Mouse (Mus musculus): ENCODE measurements around the gene Acsf3. TPM values are rescaled to one million over a fixed set of nuclear protein-coding genes. Genes with fewer than 3 reads are reported as not detected.

Acsf3 gene
- 10 to 100 TPM; 20.5 to 22.8 TPM for total RNA-seq (2021)

DNA sequence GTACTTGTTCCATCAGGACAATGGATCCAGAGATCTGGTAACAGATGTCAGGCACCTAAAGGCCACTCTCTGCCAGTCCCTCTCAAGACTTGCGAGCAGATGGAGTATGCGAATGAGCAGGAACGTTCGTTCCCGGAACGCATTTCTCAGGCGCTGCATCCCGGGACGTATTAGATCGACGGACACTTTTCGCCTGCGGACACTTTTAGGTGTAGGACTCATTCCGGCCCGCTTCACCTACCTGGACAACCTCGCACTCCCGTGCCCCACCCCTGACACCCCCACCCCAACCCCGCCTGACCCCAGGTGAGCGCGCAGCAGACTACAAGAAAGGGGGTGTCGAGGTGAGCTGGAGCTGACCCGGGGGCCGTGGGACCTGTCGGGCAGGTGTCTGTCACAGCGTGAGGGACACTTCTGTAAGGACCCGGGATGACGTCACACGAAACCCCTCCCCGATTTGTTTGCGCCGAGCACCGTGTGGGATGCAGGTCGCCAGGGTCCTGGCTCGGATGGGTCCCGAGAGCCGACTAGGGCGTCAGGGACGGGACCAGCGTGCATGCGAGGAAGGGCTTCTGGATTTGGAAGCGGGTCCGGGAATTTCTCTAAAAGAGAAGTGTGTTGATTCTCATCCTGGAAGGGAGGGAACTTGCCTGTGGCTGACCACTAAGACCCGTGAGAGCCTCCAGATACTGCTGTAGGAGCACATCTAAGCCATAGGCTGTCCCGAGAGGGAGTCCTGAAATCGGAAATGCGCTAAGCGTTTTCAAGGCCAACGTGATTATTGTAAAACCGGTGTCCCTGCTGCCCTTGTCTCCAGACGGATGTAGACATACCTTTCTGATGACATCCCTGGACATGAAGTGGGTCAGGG lies at the start of gene Acsf3:
TSS of gene Acsf3 (plus strand) at position 202 of the 871 bp plus-strand sequence.
- intact Hi-C loops (cut with DNase I) = no loop called here
- peak; percentile 60 to 69 for DNase-seq (ENCODE audit: low spot score in 2 of 2)

GRCm38 (mm10) chr8:122726789-122727188 lies 48.5 kb upstream of the Acsf3 start:
- intact Hi-C loops (cut with DNase I) = no loop called here
- DNase-seq (ENCODE audit: low spot score in 2 of 2) = no peak

DNA sequence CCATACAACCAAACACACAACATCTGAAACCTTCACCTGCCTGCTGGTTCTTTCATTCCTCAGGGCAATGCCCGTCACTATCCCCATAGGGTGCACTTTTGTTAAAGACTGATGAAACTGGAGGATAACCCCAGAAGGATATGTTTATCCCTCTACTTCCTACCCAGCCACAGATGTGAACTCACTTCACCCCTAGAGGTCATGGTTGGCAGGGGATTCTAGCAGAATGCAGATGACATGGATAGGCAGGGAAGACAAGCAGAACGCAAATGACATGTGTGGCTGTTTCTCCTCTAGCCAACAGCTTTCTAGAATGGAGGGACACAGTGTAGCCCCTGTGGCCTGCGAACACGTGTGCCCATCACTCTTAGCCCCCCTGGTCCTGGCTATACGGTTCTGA lies 47.9 kb upstream of the Acsf3 start:
- intact Hi-C loops (cut with DNase I) = no loop called here
- no peak for DNase-seq (ENCODE audit: low spot score in 2 of 2)

- intact Hi-C loops (cut with DNase I) = no loop called here
- DNase-seq (ENCODE audit: low spot score in 2 of 2) = no peak
These were observed 46.7 kb upstream of the Acsf3 start for GRCm38 (mm10) chr8:122728630-122729029.

DNA sequence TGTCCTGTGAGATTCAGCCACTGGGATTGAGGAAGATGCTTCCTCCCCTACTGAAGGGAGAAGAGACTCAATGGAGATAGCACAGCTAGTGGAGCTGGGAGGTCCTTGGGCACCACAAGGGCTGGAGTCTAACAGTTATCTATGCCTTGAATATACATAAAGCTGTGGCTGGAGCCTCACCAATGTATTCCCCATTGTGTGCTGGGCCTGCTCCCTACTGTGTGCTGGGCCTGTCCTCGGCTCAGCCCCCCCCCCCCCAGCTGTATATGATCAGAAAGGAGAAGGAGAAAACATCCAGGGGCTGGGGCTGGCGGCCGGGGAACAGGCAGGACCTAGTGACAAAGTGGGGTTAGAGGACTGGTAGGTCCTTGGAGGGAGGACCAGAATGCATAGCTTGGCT lies 40.2 kb upstream of the Acsf3 start:
- no peak for DNase-seq (ENCODE audit: low spot score in 2 of 2)
- intact Hi-C loops (cut with DNase I) = no loop called here

- intact Hi-C loops (cut with DNase I) = no loop called here
- DNase-seq (ENCODE audit: low spot score in 2 of 2) = no peak
These were observed 39.5 kb upstream of the Acsf3 start for GRCm38 (mm10) chr8:122735542-122736473.

- intact Hi-C loops (cut with DNase I) = no loop called here
- DNase-seq (ENCODE audit: low spot score in 2 of 2) = no peak
These were observed 38.7 kb upstream of the Acsf3 start for GRCm38 (mm10) chr8:122736623-122737022.

- DNase-seq (ENCODE audit: low spot score in 2 of 2) = no peak
- intact Hi-C loops (cut with DNase I) = no loop called here
These were observed 38.2 kb upstream of the Acsf3 start for GRCm38 (mm10) chr8:122737071-122737470.

DNA sequence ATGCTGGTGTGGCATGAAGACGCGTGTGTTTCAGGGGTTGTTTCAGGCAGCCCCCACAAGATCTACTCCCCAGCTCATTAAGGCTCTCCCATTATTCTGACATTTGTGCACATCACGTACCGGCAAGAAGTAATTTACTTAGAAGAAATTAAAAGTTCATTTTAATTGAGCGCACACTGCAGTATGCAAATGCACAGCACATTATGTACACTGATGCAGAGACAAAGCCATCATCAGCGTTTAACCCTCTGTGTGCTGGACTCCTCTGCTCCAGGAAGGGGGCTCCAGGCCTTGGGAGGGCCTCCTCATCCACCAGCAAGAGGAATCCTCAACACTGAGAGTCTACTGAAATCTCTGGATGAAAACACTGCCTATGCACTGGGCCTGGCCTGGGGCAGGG lies 37.4 kb upstream of the Acsf3 start:
- intact Hi-C loops (cut with DNase I) = no loop called here
- DNase-seq (ENCODE audit: low spot score in 2 of 2) = no peak

GRCm38 (mm10) chr8:122739102-122739725 lies 36.1 kb upstream of the Acsf3 start:
- no peak for DNase-seq (ENCODE audit: low spot score in 2 of 2)

GRCm38 (mm10) chr8:122742471-122742870 lies 32.8 kb upstream of the Acsf3 start:
- intact Hi-C loops (cut with DNase I) = no loop called here
- peak in 1 of 2 experiments; percentile 21 for DNase-seq (ENCODE audit: low spot score in 2 of 2)

More at GRCm38 (mm10) chr8:122739102-122739725, 36.1 kb upstream of the Acsf3 start:
- intact Hi-C loops (cut with DNase I) = no loop called here

DNA sequence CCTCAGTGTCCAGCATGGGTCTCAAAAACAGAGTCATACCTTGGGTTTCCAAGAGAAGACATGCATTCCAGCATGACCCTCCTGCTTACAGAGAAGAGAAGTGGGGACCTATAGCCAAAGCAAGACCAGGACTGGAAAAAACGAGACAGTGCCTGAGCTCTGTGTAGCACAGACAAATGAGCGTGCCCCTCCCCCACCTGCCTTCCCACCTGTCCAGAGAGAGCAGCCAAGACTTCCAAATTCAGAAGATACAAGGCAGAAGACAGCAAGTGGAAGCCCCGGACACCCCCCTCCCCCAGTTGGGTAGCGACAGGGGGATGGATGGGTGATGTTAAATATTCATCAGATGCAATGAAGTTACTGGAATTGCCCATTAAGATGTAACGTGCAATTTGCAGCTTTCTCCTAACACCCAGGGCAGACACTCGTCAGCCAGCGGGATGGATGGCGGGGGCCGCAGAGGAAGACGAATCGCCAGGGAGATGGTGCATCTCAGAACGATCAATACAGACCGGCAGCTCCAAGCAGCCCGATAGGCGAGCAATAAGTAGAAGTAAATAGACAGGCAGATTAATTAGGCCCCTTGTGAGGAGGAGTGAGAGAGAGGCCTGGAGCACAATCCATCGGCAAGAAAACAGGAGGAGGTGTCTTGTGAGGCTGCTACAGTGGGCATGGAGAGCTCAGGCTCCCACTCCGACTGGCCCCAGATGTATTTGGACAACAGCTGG lies 30.1 kb upstream of the Acsf3 start:
- no peak for DNase-seq (ENCODE audit: low spot score in 2 of 2)
- intact Hi-C loops (cut with DNase I) = no loop called here

- peak in 1 of 2 experiments; percentile 39 for DNase-seq (ENCODE audit: low spot score in 2 of 2)
These were observed 29.5 kb upstream of the Acsf3 start for GRCm38 (mm10) chr8:122745750-122746275.

GRCm38 (mm10) chr8:122746439-122746838 lies 28.8 kb upstream of the Acsf3 start:
- intact Hi-C loops (cut with DNase I) = no loop called here
- DNase-seq (ENCODE audit: low spot score in 2 of 2) = no peak

More at GRCm38 (mm10) chr8:122745750-122746275, 29.5 kb upstream of the Acsf3 start:
- intact Hi-C loops (cut with DNase I) = no loop called here

- DNase-seq (ENCODE audit: low spot score in 2 of 2) = peak in 1 of 2 experiments; percentile 59
- intact Hi-C loops (cut with DNase I) = no loop called here
These were observed 27.5 kb upstream of the Acsf3 start for GRCm38 (mm10) chr8:122747825-122748224.

GRCm38 (mm10) chr8:122749333-122749958 lies 25.8 kb upstream of the Acsf3 start:
- intact Hi-C loops (cut with DNase I) = no loop called here
- peak in 1 of 2 experiments; percentile 74 for DNase-seq (ENCODE audit: low spot score in 2 of 2)

GRCm38 (mm10) chr8:122751342-122751741 lies 23.9 kb upstream of the Acsf3 start:
- intact Hi-C loops (cut with DNase I) = loop anchor here (2.0 kb wide), 1 partner anchor 75 kb away; no protein-coding TSS in a partner anchor
- DNase-seq (ENCODE audit: low spot score in 2 of 2) = peak in 1 of 2 experiments; percentile 54

DNA sequence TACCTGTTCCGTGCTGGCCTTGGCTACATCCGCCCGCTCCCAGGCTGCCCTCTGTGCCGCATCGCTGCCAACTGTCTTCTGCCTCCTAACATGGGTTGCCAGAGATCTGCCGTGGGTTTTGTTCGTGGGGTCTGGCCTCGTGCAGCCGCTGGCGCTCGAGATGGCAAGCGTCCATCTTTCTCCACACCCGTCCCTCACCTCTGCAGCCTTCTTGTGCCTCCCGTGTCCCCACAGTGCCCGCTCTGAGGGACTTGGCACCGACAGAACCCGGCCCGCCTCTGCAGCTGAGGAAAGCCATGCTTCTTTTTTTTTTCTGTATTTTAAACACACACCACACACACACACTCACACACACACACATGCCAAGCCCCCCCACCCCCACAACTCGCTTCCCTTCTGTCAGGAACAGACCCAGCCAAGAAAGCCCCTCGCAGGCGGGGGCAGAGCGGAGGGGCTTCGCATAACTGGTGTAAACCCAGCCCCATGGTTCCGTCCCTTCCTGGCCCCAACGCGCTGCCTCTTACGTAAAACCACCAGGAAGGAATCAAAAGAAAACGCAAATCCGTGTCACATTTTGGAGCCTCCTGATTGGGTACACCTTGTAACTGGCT lies 23.1 kb upstream of the Acsf3 start:
- intact Hi-C loops (cut with DNase I) = loop anchor here (1.0 kb wide), 1 partner anchor 111 kb away; no protein-coding TSS in a partner anchor
- DNase-seq (ENCODE audit: low spot score in 2 of 2) = peak; percentile 65 to 89

Measured in left cerebral cortex, postnatal 25 days (tissue).